Mouse (Mus musculus) heart, embryonic 16.5 days (tissue): Measurements from ENCODE around the gene Trabd. TPM values are rescaled to one million over a fixed set of nuclear protein-coding genes. Genes with fewer than 3 reads are reported as not detected.

Source experiments
- ATAC-seq: fragments of 200-750 bp; cut with Nextera tagmentation; replicated peaks from 2 replicates; pipeline ENCODE4 v1.8.0; 2017; ENCODE audit warnings: moderate number of reproducible peaks; ENCODE audit not compliant: insufficient read depth, low FRiP score; ENCODE audit errors: extremely low read depth
- H3K27ac ChIP-seq: fragments of 300-500 bp; sonication (generic); 2 replicates; pipeline ENCODE4 v1.5.1; 2014; ENCODE audit warnings: mild to moderate bottlenecking, low read length, control low read depth, moderate library complexity
- H3K27me3 ChIP-seq: fragments of 300-500 bp; sonication (generic); 2 replicates; pipeline ENCODE4 v1.6.1; 2014; ENCODE audit warnings: low read length, mixed read lengths; ENCODE audit not compliant: control insufficient read depth, insufficient read depth
- H3K36me3 ChIP-seq: fragments of 300-500 bp; sonication (generic); 2 replicates; pipeline ENCODE4 v1.6.1; 2014; ENCODE audit not compliant: control insufficient read depth, insufficient read depth
- H3K4me1 ChIP-seq: fragments of 300-500 bp; sonication (generic); 2 replicates; pipeline ENCODE4 v1.6.1; 2014; ENCODE audit warnings: low read length, mixed read lengths; ENCODE audit not compliant: control insufficient read depth, insufficient read depth
- H3K4me2 ChIP-seq: fragments of 300-500 bp; sonication (generic); 2 replicates; pipeline ENCODE4 v1.6.1; 2014; ENCODE audit warnings: low read depth, mild to moderate bottlenecking, control low read depth, low read length
- H3K4me3 ChIP-seq: fragments of 300-500 bp; sonication (generic); 2 replicates; pipeline ENCODE4 v1.5.1; 2014; ENCODE audit warnings: mild to moderate bottlenecking, control low read depth, low read length
- H3K9ac ChIP-seq: fragments of 300-500 bp; sonication (generic); 2 replicates; pipeline ENCODE4 v1.6.1; 2014; ENCODE audit warnings: low read length, control low read depth
- H3K9me3 ChIP-seq: fragments of 300-500 bp; sonication (generic); replicated peaks from 2 replicates; pipeline ENCODE4 v1.6.1; 2016; ENCODE audit warnings: low read length; ENCODE audit not compliant: control insufficient read depth
- WGBS: fragments of 180-500 bp; shearing (Covaris S2); extraction: QIAGEN DNeasy Blood & Tissue Kit; methylation state at CpG from one replicate; pipeline ENCODE4 v1.1.7; 2014; 5-methylcytosine and 5-hydroxymethylcytosine counted together
- polyA plus RNA-seq: library from polyadenylated mRNA; unstranded; fragments of >200 nt; fragmentation: Nextera tagmentation; extraction: Ambion mirVana; gene quantifications from 2 replicates; pipeline ENCODE4 v1.2.1, GENCODE M21; 2015

The Trabd gene
- polyA plus RNA-seq: 54.0 and 55.9 TPM in 2 replicates

DNA sequence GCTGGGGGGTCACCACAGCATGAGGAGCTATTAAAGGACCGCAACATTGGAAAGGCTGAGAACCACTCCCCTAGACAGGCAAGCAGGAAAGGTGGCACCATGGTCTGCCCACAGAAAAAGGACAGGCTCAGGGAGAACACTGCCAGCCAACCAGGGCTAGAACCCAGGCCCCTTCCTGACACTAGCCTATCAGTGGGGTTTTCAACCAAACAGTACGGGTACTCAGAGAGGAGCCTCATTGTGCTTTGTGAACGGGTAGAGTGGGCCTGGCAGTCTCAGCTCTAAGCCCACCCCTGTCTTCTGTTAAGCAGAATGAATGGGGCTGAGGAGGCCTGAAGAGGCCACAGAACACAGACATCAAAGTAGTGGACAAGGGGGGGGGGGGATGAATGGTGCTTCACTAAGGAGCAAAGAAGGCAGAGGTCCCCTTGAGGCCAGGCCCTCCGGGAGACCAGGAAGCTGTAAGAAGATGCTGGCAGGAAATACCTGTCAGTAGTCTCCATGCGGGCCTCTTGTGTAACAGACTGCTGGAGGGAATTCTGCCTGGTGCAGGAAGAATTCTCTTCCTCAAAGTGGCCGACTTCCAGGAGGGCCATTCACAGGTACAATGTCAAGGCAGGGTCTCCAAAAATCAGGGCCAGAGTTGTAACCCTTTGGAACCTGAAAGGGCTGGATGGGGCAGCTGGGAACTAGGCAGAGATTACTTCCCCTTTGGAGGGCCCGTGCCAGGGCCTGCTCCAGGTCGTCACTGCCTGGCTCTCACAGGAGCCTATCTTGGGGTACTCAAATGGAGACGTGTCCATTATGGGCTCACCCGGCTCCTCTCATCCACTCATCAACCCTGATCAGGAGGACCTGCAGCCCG, at the start of gene Trabd:
Gene Trabd, plus strand, starts transcription at position 512 of the 865 bp plus-strand sequence.
- H3K27me3 ChIP-seq: 0 out of 2 replicates have a peak, but pooled peaks cover under 1% of the 10 kb centered on the region
- ATAC-seq: no peak; the same call in 1 of the 2 replicates
- H3K9ac ChIP-seq: peak within 1 kb of the TSS; percentile 93
- 13% methylated on average over 11 of the region's 11 CpGs for WGBS
- no peaks in the 10 kb centered on the region for H3K9me3 ChIP-seq
- peak within 1 kb of the TSS; percentile 91 for H3K4me2 ChIP-seq
- no peaks in the 10 kb centered on the region for H3K36me3 ChIP-seq
- H3K4me3 ChIP-seq: peak within 1 kb of the TSS; percentile 80
- H3K4me1 ChIP-seq: peaks cover 42% of the 10 kb centered on the region
- peak within 1 kb of the TSS; percentile 97 for H3K27ac ChIP-seq

DNA sequence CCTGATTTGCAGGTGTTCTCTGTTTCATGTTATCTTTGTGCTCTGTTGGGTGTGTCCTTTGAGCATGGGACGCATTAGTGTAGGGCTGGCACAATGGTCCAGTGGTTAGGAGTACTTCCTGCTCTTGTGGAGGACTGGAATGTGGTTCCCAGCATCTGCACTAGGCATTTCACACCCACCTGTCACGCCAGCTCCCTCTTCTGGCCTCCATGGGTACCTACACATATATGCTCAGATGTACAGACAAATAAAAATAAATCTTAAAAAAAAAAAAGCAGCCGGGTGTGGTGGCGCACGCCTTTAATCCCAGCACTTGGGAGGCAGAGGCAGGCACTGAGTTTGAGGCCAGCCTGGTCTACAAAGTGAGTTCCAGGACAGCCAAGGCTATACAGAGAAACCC, 30.5 kb upstream of the Trabd start:
- Histone ChIP-seq H3K27ac (no peak overlapping the region), H3K27me3 (no peaks in the 10 kb centered on the region), H3K9ac (no peak overlapping the region), H3K4me2 (no peak overlapping the region), H3K4me1 (no peaks in the 10 kb centered on the region), H3K9me3 (peaks cover 11% of the 10 kb centered on the region), H3K36me3 (peaks cover 18% of the 10 kb centered on the region), H3K4me3 (no peak overlapping the region)
- ATAC-seq: no peak
- WGBS: 71% methylated on average over 5 of the region's 5 CpGs

DNA sequence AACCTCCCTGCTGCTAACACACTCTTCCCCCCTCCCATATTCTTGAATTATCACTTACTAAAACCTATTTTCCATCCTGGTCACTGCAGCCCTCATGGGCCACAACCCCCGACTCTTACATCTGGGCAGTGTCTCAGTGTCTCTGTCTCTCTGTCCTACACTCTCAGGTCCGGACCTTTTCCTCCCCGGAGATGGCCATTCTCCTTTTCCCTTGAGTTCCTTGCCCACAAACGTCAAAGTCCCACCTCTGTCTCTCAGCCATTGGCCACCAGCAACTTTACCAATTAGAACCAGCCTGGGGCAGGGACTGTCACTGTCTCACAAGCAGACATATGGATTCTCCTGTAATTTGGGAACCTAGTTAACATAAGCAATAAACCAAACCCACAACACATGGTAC, 28.6 kb upstream of the Trabd start:
- Histone ChIP-seq H3K9me3 (peaks cover 11% of the 10 kb centered on the region), H3K4me1 (no peaks in the 10 kb centered on the region), H3K9ac (no peak overlapping the region), H3K4me3 (no peak overlapping the region), H3K27me3 (no peaks in the 10 kb centered on the region), H3K27ac (no peak overlapping the region), H3K36me3 (peaks cover 18% of the 10 kb centered on the region), H3K4me2 (no peak overlapping the region)
- 71% methylated on average over 4 of the region's 4 CpGs for WGBS
- no peak for ATAC-seq

DNA sequence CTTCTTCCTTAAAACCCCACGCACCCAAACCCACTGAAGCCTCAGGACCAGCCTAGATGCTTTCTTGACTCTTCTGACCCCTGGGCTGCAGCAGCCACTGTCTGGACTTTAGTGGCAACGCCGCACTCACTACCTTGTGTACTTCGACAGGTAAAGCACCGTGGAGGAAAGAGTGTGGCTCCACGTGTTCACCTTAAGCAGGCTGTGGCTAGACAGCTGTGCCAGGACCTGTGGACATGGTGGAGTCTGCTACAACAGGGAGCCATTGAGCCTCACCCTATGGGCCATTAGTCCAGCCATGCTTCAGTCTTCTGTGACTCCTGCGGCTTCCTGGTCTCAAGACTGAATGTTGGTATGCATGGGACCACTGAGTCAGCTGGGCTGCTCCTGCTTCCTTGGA, 20.3 kb upstream of the Trabd start:
- Histone ChIP-seq H3K36me3 (peaks cover 5% of the 10 kb centered on the region; the same call in 1 of the 2 replicates), H3K27me3 (peaks cover 12% of the 10 kb centered on the region), H3K4me1 (0 out of 2 replicates have a peak, but pooled peaks cover 7% of the 10 kb centered on the region), H3K9me3 (no peaks in the 10 kb centered on the region), H3K4me2 (no peak overlapping the region), H3K9ac (no peak overlapping the region), H3K4me3 (no peak overlapping the region), H3K27ac (no peak overlapping the region)
- WGBS: 90% methylated on average over 7 of the region's 7 CpGs
- ATAC-seq: no peak

DNA sequence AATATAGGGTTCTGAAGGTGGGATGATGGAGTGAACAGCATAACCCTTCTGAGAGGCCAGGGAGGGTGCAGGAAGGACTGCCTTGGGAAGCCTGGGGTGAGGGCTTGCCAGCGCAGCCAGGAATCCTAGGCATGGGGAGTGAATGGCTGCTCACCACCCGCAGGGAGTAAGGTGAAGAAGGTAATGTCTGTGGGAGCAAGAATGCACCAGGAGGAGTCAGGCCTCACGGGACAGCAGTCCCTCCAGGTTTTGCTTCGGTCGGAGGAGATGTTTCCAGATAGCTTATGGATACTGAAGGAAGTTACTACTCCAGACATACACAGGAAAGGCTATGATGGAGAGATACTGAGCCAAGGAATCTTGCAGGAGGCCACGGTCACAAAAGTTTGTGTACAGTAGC, 16.2 kb upstream of the Trabd start:
- ATAC-seq: no peak
- Histone ChIP-seq H3K27me3 (peaks cover 26% of the 10 kb centered on the region), H3K27ac (no peak overlapping the region), H3K4me3 (peak overlapping the region; percentile 68; the same call in 1 of the 2 replicates), H3K36me3 (0 out of 2 replicates have a peak, but pooled peaks cover 2% of the 10 kb centered on the region), H3K4me2 (peak overlapping the region; percentile 87), H3K9ac (peak overlapping the region; percentile 78; the same call in 1 of the 2 replicates), H3K4me1 (0 out of 2 replicates have a peak, but pooled peaks cover 7% of the 10 kb centered on the region), H3K9me3 (no peaks in the 10 kb centered on the region)
- WGBS: 26% methylated on average over 6 of the region's 6 CpGs

DNA sequence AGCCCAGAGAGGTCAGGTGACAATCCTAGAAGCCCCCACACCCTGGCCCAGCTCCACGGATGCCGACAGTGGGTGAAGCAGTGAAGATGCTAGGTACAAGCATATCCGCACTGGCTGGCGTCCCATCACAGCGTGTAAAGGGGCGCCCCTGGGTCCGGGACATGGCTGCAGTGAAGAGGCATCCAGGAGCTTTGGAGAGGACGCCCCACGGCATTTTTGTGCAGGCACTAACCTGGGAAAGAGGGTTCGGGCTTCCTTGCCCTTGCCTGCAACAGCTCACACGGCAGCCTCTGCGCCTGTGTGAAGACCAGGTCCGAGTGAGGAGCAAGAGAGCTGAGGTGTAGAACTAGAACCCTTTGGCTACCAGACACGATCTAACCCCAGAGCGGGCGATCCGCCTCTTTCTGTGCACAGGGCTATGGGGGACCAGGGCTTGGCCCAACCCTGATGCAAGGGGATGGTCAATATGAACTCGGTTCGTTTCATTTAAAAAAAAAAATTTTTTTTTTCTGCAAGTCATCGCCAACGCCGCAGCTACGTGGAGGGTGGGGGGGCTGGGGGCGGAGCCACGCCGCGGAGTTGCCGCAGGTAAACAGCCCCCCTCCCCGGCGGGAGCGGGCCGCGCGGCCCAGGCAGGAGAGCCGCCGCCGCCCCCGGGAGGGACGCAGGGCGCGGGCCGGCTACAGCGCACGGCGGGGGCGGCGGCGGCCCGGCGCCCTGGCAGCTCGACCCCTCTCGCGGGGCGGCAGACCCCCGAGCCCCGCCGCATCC, 15.6 kb upstream of the Trabd start, which contains the start of gene Panx2:
Gene Panx2, plus strand, starts transcription at position 574 of the 771 bp plus-strand sequence.
- 0 out of 2 replicates have a peak, but pooled peaks have one; percentile 30 for ATAC-seq
- Histone ChIP-seq H3K9me3 (no peaks in the 10 kb centered on the region), H3K27ac (no peak within 1 kb of the TSS; the same call in 1 of the 2 replicates), H3K36me3 (0 out of 2 replicates have a peak, but pooled peaks cover 2% of the 10 kb centered on the region), H3K4me1 (0 out of 2 replicates have a peak, but pooled peaks cover 7% of the 10 kb centered on the region), H3K9ac (peak within 1 kb of the TSS; percentile 78), H3K4me3 (peak within 1 kb of the TSS; percentile 68), H3K4me2 (peak within 1 kb of the TSS; percentile 87), H3K27me3 (peaks cover 26% of the 10 kb centered on the region)
- under 1% methylated on average over 36 of the region's 57 CpGs for WGBS

DNA sequence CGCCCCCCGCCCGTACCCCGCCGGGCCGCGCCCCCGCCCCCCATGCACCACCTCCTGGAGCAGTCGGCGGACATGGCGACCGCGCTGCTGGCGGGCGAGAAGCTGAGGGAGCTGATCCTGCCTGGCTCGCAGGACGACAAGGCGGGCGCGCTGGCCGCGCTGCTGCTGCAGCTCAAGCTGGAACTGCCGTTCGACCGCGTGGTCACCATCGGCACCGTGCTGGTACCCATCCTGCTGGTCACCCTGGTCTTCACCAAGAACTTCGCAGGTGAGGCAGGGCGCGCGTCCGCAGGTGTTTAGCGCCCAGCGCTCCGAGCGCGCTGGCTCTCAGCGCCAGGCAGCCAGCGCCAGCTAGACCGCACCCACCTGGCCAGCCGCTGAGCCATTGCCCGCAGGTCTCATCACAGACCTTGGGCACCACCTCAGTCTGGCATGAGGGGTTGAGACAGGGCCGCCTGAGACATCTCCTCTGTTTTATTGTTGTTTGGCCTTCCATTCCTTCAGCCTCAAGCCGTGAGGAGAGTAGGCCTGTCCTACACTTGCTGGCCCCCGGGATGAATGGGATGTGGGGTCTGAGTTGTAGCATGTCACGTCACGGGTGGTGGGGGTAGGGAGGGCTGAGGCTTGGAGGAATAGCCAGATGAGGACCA, 14.8 kb upstream of the Trabd start:
- H3K27me3 ChIP-seq: peaks cover 26% of the 10 kb centered on the region
- ATAC-seq: no peak
- H3K4me1 ChIP-seq: 0 out of 2 replicates have a peak, but pooled peaks cover 7% of the 10 kb centered on the region
- 4% methylated on average over 47 of the region's 48 CpGs for WGBS
- H3K9me3 ChIP-seq: no peaks in the 10 kb centered on the region
- no peak overlapping the region; the same call in 1 of the 2 replicates for H3K27ac ChIP-seq
- H3K4me2 ChIP-seq: peak overlapping the region; percentile 87
- peak overlapping the region; percentile 78 for H3K9ac ChIP-seq
- peak overlapping the region; percentile 68 for H3K4me3 ChIP-seq
- H3K36me3 ChIP-seq: 0 out of 2 replicates have a peak, but pooled peaks cover under 1% of the 10 kb centered on the region

DNA sequence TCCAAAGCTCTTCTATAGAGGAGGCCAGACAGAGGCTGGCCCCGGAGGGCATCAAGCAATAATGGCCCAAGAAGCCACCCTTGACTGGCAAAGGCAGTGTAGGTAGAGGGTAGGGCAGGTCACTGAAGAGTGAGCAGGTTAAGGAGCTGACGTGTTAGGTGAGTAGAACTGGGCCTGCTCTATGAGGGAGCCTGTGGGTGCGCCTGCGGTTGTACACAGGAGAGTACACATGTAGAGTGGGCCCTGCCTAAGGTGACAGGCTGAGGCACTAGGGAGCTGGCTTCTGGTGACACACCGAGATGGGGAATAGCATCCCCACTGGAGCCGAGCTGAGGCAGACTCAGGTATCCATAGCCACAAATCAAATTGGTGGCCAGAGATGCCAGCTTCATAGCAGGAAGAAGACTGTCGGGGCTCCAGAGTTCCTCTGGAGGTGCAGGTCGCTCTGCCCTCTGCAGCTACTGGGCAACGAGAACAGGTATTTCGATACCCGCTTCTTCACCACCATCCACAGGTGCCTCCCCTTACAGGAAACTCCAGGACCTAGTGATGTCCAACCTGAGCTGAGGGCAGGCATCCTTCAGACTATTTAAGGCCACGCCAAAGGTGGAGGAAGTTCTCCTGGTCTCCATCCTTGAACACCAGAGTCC, 14.0 kb upstream of the Trabd start:
- Histone ChIP-seq H3K27ac (no peak overlapping the region), H3K9ac (no peak overlapping the region), H3K4me3 (no peak overlapping the region), H3K36me3 (no peaks in the 10 kb centered on the region), H3K4me1 (0 out of 2 replicates have a peak, but pooled peaks cover 7% of the 10 kb centered on the region), H3K9me3 (no peaks in the 10 kb centered on the region), H3K4me2 (peak overlapping the region; percentile 87; the same call in 1 of the 2 replicates), H3K27me3 (peaks cover 26% of the 10 kb centered on the region)
- ATAC-seq: no peak
- WGBS: 87% methylated on average over 12 of the region's 12 CpGs
